Mouse (Mus musculus) granulocyte monocyte progenitor cell, adult 5-6 weeks (primary cell): ENCODE results near the gene Zzef1. TPM values are rescaled to one million over a fixed set of nuclear protein-coding genes. Genes with fewer than 3 reads are reported as not detected.

Source experiments
- ATAC-seq: replicated peaks from 2 replicates; pipeline ENCODE4 v1.8.0; 2016; ENCODE audit warnings: mild to moderate bottlenecking, moderate TSS enrichment, inconsistent platforms; ENCODE audit not compliant: poor library complexity, severe bottlenecking
- total RNA-seq, 2 experiments: library from RNA; stranded (forward) in 1 of 2; stranded (reverse) in 1 of 2; fragments of 200-712, 200-1000 nt in 1 of 2; fragments of >200 nt in 1 of 2; fragmentation: Nextera tagmentation in 1 of 2; gene quantifications; 2 replicates each; pipeline ENCODE4 v1.2.3; 2014 to 2017

The Zzef1 gene
- total RNA-seq, 2 experiments from 2014 or later, result 21.6 to 31.8 TPM

- no peak for ATAC-seq
These were observed 156.7 kb downstream of the Zzef1 start for GRCm38 (mm10) chr11:72952697-72953096.

GRCm38 (mm10) chr11:72953116-72953439, 157.1 kb downstream of the Zzef1 start:
- no peak for ATAC-seq

- ATAC-seq, result peak; percentile 73
These were observed 157.6 kb downstream of the Zzef1 start for GRCm38 (mm10) chr11:72953440-72954151.

GRCm38 (mm10) chr11:72954216-72954615, 158.2 kb downstream of the Zzef1 start:
- no peak; the same call in 1 of the 2 replicates for ATAC-seq

GRCm38 (mm10) chr11:72955339-72955974, 159.4 kb downstream of the Zzef1 start:
- ATAC-seq, result peak; percentile 50

GRCm38 (mm10) chr11:72957318-72957717, 161.3 kb downstream of the Zzef1 start:
- 0 out of 2 replicates have a peak, but pooled peaks have one; percentile 4 for ATAC-seq

GRCm38 (mm10) chr11:72959924-72960679, 164.1 kb downstream of the Zzef1 start:
- ATAC-seq, result no peak

GRCm38 (mm10) chr11:72960723-72961071, 164.7 kb downstream of the Zzef1 start:
- ATAC-seq, result peak; percentile 10; the same call in 1 of the 2 replicates

GRCm38 (mm10) chr11:72961072-72961980, 165.3 kb downstream of the Zzef1 start, which contains the start of gene Atp2a3:
Gene Atp2a3, plus strand, starts transcription at chr11:72961169.
- peak; percentile 64 for ATAC-seq

- ATAC-seq, result no peak
These were observed 166.4 kb downstream of the Zzef1 start for GRCm38 (mm10) chr11:72962378-72962777.

GRCm38 (mm10) chr11:72963058-72963788, 167.2 kb downstream of the Zzef1 start:
- ATAC-seq, result no peak

- no peak for ATAC-seq
These were observed 167.8 kb downstream of the Zzef1 start for GRCm38 (mm10) chr11:72963789-72964294.

GRCm38 (mm10) chr11:72974995-72975503, 179.0 kb downstream of the Zzef1 start:
- ATAC-seq, result no peak

Other genes starting within 250 kb of the Zzef1 start
- 32.1 and 46.2 TPM in 2 replicates for gene Spns3, start 245.7 kb upstream of the Zzef1 start, total RNA-seq (2014; fragmentation: Nextera tagmentation)
- gene Spns3, start 245.7 kb upstream of the Zzef1 start, total RNA-seq (2017), result 21.8 and 23.0 TPM in 2 replicates
- gene Ube2g1, start 188.9 kb upstream of the Zzef1 start, total RNA-seq (2014; fragmentation: Nextera tagmentation), result 30.1 and 39.5 TPM in 2 replicates
- 32.3 and 37.7 TPM in 2 replicates for gene Ube2g1, start 188.9 kb upstream of the Zzef1 start, total RNA-seq (2017)
- 31.9 and 34.3 TPM in 2 replicates for gene Ankfy1, start 106.2 kb upstream of the Zzef1 start, total RNA-seq (2014; fragmentation: Nextera tagmentation)
- 34.9 and 36.0 TPM in 2 replicates for gene Ankfy1, start 106.2 kb upstream of the Zzef1 start, total RNA-seq (2017)
- gene Cyb5d2, start 84 bp upstream of the Zzef1 start, total RNA-seq (2014; fragmentation: Nextera tagmentation), result 2.2 and 3.2 TPM in 2 replicates
- 4.4 and 9.7 TPM in 2 replicates for gene Cyb5d2, start 84 bp upstream of the Zzef1 start, total RNA-seq (2017)
- 78.9 and 88.4 TPM in 2 replicates for gene Atp2a3, start 164.9 kb downstream of the Zzef1 start, total RNA-seq (2014; fragmentation: Nextera tagmentation)
- 65.9 and 73.9 TPM in 2 replicates for gene Atp2a3, start 164.9 kb downstream of the Zzef1 start, total RNA-seq (2017)
- 10.4 and 13.3 TPM in 2 replicates for gene P2rx1, start 202.9 kb downstream of the Zzef1 start, total RNA-seq (2014; fragmentation: Nextera tagmentation)
- 3.3 and 4.2 TPM in 2 replicates for gene P2rx1, start 202.9 kb downstream of the Zzef1 start, total RNA-seq (2017)
- 0.49 and 0.86 TPM in 2 replicates for gene Camkk1, start 222.8 kb downstream of the Zzef1 start, total RNA-seq (2014; fragmentation: Nextera tagmentation)
- 1.5 and 3.1 TPM in 2 replicates for gene Camkk1, start 222.8 kb downstream of the Zzef1 start, total RNA-seq (2017)